Mouse (Mus musculus): ENCODE results near the gene Syt16. TPM values are rescaled to one million over a fixed set of nuclear protein-coding genes. Genes with fewer than 3 reads are reported as not detected.

The Syt16 gene
- total RNA-seq, 1 experiment, result 0.22 TPM

DNA sequence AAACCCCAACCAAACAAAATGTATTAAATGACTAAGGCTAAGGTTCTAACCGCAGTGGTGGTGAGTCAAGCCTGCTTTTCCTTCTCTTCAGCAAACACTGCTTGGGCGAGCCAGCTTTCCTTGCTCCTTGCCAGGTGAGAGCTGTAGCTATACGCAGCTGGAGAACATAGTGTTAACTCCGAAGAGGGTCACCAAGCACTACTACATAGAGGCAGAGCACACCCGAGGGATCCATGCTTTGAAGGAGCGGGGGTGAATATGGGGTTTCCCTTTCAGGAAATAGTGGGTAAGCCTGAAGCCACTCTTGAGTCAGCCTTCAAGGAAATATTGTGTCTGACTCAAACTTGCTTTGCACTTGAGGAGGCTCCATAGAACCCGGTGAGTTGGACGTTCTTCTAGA lies 95.6 kb downstream of the Syt16 start:
- no peaks in the 10 kb centered on the region for H3K36me3 ChIP-seq (ENCODE audit: control insufficient read depth, insufficient read depth, low read length, poor library complexity, severe bottlenecking)
- no peaks in the 10 kb centered on the region for H3K9me3 ChIP-seq (ENCODE audit: control insufficient read depth, insufficient read depth, low read depth, low read length)
- DNase-seq (ENCODE audit: low read depth, low spot score), result no peak
- no peaks in the 10 kb centered on the region for H3K4me1 ChIP-seq (ENCODE audit: control insufficient read depth in 2 of 2, insufficient read depth in 2 of 2, low read length in 2 of 2, poor library complexity in 1 of 2)
- no peak overlapping the region for H3K27ac ChIP-seq (ENCODE audit: insufficient read depth, low read depth, low read length, poor library complexity, severe bottlenecking)
- in situ Hi-C loops (cut with MboI; ENCODE audit: low sequenced_read_pairs in 2 of 2, unreplicated experiment in 2 of 2), result no loop called here
- no peak overlapping the region for H3K4me3 ChIP-seq (ENCODE audit: insufficient read depth in 1 of 2, low read depth in 1 of 2, low read length in 2 of 2, poor library complexity in 1 of 2, severe bottlenecking in 1 of 2)
- no peak overlapping the region for H3K9ac ChIP-seq (ENCODE audit: insufficient read depth, low read depth, low read length, poor library complexity, severe bottlenecking)
- TF ChIP-seq ZC3H11A (IDR thresholded peaks at IDR 0.05; ENCODE audit: borderline replicate concordance, low read depth, low read length) (no peak), CHD2 (IDR thresholded peaks at IDR 0.05; ENCODE audit: low read depth, low read length) (no peak), HCFC1 (IDR thresholded peaks at IDR 0.05; ENCODE audit: borderline replicate concordance, insufficient read depth, low read length) (no peak), MAFK (IDR thresholded peaks at IDR 0.05; ENCODE audit: insufficient read depth, low read depth, low read length) (no peak), ZNF384 (IDR thresholded peaks at IDR 0.05; ENCODE audit: low read depth, low read length) (no peak)

DNA sequence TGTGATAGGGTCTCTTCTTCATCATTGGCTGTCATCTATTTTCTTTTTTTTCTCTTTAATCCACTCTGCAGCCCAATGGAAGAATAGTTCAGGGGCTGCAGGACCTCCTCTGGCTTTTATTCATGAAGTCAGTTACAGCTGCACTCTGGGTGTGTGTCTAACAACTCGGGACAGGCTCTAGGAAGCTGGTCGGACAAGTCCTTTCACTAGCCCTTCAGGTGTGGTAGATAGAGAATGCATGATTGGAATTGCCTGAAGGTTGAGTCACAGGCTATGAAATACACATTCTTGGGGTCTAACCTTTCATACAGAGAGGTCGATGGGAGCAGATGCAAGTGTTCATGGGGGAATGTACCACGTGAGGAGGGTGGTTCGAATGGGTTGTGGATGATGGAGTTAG lies 97.2 kb downstream of the Syt16 start:
- H3K9me3 ChIP-seq (ENCODE audit: control insufficient read depth, insufficient read depth, low read depth, low read length), result no peaks in the 10 kb centered on the region
- H3K4me3 ChIP-seq (ENCODE audit: insufficient read depth in 1 of 2, low read depth in 1 of 2, low read length in 2 of 2, poor library complexity in 1 of 2, severe bottlenecking in 1 of 2), result no peak overlapping the region
- no peaks in the 10 kb centered on the region for H3K4me1 ChIP-seq (ENCODE audit: control insufficient read depth in 2 of 2, insufficient read depth in 2 of 2, low read length in 2 of 2, poor library complexity in 1 of 2)
- DNase-seq (ENCODE audit: low read depth, low spot score), result no peak
- H3K9ac ChIP-seq (ENCODE audit: insufficient read depth, low read depth, low read length, poor library complexity, severe bottlenecking), result no peak overlapping the region
- H3K27ac ChIP-seq (ENCODE audit: insufficient read depth, low read depth, low read length, poor library complexity, severe bottlenecking), result no peak overlapping the region
- TF ChIP-seq MAFK (IDR thresholded peaks at IDR 0.05; ENCODE audit: insufficient read depth, low read depth, low read length) (no peak), ZC3H11A (IDR thresholded peaks at IDR 0.05; ENCODE audit: borderline replicate concordance, low read depth, low read length) (no peak), HCFC1 (IDR thresholded peaks at IDR 0.05; ENCODE audit: borderline replicate concordance, insufficient read depth, low read length) (no peak), ZNF384 (IDR thresholded peaks at IDR 0.05; ENCODE audit: low read depth, low read length) (no peak), CHD2 (IDR thresholded peaks at IDR 0.05; ENCODE audit: low read depth, low read length) (no peak)
- H3K36me3 ChIP-seq (ENCODE audit: control insufficient read depth, insufficient read depth, low read length, poor library complexity, severe bottlenecking), result no peaks in the 10 kb centered on the region
- in situ Hi-C loops (cut with MboI; ENCODE audit: low sequenced_read_pairs in 2 of 2, unreplicated experiment in 2 of 2), result no loop called here

DNA sequence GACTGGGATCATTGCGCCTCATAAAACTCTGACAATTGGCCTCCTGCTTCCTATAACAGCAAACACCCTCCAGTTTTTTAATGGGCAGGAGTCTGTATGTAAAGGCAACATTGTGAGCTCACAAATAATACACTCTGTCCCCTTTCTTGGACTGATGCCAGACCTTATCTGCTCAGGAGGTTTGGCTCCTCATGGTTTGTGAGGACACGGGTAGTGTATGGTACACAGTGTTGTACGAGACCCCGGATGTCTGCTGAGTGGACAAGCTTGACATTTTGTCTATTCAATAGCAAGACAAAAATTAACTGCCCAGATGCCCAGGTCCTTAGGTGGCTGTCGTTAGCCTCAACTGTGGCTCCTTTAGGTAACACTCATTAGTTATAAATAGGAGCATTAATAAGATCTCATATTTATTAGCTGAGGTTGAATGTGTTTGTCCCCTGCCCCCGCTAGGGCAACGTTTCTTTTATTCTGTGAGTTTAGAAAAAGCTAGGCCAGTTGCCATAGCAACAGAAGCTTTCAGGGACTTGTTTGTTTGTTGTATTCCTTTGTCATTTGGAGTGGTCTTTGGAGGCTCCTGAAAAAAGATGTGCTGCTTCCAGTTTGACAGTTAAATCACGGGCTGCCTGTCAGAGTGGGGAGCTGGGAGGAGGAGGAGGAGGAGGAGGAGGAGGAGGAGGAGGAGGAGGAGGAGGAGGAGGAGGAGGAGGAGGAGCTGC lies 101.3 kb downstream of the Syt16 start:
- no peak overlapping the region for H3K4me3 ChIP-seq (ENCODE audit: insufficient read depth in 1 of 2, low read depth in 1 of 2, low read length in 2 of 2, poor library complexity in 1 of 2, severe bottlenecking in 1 of 2)
- DNase-seq (ENCODE audit: low read depth, low spot score), result no peak
- TF ChIP-seq ZC3H11A (IDR thresholded peaks at IDR 0.05; ENCODE audit: borderline replicate concordance, low read depth, low read length), result no peak
- TF ChIP-seq MAFK (IDR thresholded peaks at IDR 0.05; ENCODE audit: insufficient read depth, low read depth, low read length), result no peak
- TF ChIP-seq CHD2 (IDR thresholded peaks at IDR 0.05; ENCODE audit: low read depth, low read length), result no peak
- TF ChIP-seq ZNF384 (IDR thresholded peaks at IDR 0.05; ENCODE audit: low read depth, low read length), result no peak
- TF ChIP-seq HCFC1 (IDR thresholded peaks at IDR 0.05; ENCODE audit: borderline replicate concordance, insufficient read depth, low read length), result no peak
- no peaks in the 10 kb centered on the region for H3K9me3 ChIP-seq (ENCODE audit: control insufficient read depth, insufficient read depth, low read depth, low read length)
- no peak overlapping the region for H3K9ac ChIP-seq (ENCODE audit: insufficient read depth, low read depth, low read length, poor library complexity, severe bottlenecking)
- in situ Hi-C loops (cut with MboI; ENCODE audit: low sequenced_read_pairs in 2 of 2, unreplicated experiment in 2 of 2), result no loop called here
- no peaks in the 10 kb centered on the region for H3K36me3 ChIP-seq (ENCODE audit: control insufficient read depth, insufficient read depth, low read length, poor library complexity, severe bottlenecking)
- no peaks in the 10 kb centered on the region for H3K4me1 ChIP-seq (ENCODE audit: control insufficient read depth in 2 of 2, insufficient read depth in 2 of 2, low read length in 2 of 2, poor library complexity in 1 of 2)
- H3K27ac ChIP-seq (ENCODE audit: insufficient read depth, low read depth, low read length, poor library complexity, severe bottlenecking), result no peak overlapping the region

DNA sequence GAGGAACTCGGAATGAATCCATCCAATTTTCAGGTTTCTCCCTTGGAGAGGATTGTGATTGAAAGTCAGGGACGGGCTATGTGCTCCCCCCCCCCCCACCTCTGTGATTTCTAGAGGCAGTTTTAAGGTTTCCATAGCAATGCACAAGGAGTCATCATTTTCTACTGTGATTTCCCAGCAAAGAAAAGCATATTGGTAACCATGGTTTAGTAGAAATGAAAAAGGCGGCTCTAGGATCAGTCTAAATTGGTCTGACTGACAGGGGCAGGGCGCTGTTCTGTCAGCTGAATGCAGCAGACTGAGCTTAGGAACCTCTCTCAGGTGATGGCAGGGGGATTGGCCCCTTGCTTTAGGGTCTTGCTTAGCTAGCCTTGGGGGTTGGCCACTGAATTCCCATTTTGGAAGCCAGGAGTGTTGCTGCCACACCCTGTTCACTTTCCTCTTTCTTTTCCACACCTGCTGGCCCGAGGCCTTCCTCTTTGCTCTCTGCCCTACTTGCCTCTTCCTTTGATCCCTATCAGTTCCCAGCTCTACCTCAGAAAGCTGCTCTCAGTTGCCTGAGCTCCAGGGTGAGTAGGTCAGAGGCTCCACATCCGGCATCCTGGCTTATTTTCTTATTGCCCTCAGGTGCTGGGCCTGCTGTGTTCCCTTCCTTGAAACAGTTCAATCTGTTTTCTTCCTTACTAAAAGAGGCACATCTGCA lies 108.5 kb downstream of the Syt16 start:
- no peaks in the 10 kb centered on the region for H3K36me3 ChIP-seq (ENCODE audit: control insufficient read depth, insufficient read depth, low read length, poor library complexity, severe bottlenecking)
- H3K27ac ChIP-seq (ENCODE audit: insufficient read depth, low read depth, low read length, poor library complexity, severe bottlenecking), result no peak overlapping the region
- in situ Hi-C loops (cut with MboI; ENCODE audit: low sequenced_read_pairs in 2 of 2, unreplicated experiment in 2 of 2), result no loop called here
- DNase-seq (ENCODE audit: low read depth, low spot score), result peak; percentile 13
- no peak for TF ChIP-seq ZC3H11A (IDR thresholded peaks at IDR 0.05; ENCODE audit: borderline replicate concordance, low read depth, low read length)
- TF ChIP-seq HCFC1 (IDR thresholded peaks at IDR 0.05; ENCODE audit: borderline replicate concordance, insufficient read depth, low read length), result no peak
- TF ChIP-seq ZNF384 (IDR thresholded peaks at IDR 0.05; ENCODE audit: low read depth, low read length), result no peak
- no peak for TF ChIP-seq CHD2 (IDR thresholded peaks at IDR 0.05; ENCODE audit: low read depth, low read length)
- TF ChIP-seq MAFK (IDR thresholded peaks at IDR 0.05; ENCODE audit: insufficient read depth, low read depth, low read length), result no peak
- no peaks in the 10 kb centered on the region for H3K4me1 ChIP-seq (ENCODE audit: control insufficient read depth in 2 of 2, insufficient read depth in 2 of 2, low read length in 2 of 2, poor library complexity in 1 of 2)
- H3K4me3 ChIP-seq (ENCODE audit: insufficient read depth in 1 of 2, low read depth in 1 of 2, low read length in 2 of 2, poor library complexity in 1 of 2, severe bottlenecking in 1 of 2), result no peak overlapping the region
- no peaks in the 10 kb centered on the region for H3K9me3 ChIP-seq (ENCODE audit: control insufficient read depth, insufficient read depth, low read depth, low read length)
- H3K9ac ChIP-seq (ENCODE audit: insufficient read depth, low read depth, low read length, poor library complexity, severe bottlenecking), result no peak overlapping the region
